Mouse (Mus musculus): Measurements from ENCODE around the gene L2hgdh.

DNA sequence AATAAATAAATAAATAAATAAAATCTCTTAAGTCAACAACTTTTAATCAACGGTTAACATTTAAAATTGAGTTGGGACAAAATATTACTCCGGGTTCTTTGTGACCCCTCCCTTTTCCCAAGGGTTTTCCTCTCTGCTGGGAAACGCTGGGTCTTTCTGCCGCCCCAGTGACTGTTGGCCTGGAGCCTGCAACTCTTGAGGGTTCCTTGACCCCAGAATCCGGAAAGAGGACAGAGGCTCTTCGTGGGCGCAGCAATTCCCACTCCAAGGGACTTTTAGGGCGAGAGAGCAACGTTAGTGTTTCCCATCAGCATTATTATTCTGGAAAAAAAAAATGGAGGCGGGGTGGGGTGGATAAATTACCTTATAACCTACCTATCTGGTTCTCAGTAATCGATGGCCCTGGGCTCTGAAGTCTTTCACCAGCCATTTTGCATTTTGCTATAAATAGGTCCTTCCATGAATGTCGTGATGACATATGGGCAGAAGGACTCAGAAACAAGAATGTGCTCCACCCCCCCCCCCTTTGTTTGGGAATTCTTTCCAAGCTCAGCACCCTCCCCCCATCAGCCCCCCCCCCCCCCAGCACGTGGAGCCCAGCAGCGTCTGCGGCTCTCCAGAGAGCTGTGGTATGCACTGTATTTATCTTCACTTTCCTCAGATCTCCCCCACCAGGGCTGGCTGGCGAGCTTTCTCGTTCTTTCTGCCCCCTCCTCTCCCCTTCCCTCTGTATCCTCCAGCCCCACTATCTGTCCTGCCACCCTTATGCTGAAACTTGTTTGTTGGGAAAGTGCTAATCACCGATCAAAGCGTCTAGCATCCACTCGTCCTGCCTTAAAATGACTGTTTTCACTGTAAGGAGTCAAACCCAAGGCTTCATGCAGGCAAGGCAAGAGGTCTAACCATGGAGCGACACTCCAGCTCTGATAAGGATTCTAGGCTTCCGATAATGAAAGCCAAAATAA is 33.8 kb upstream of the L2hgdh start:
- no peak for TF ChIP-seq CTCF (IDR thresholded peaks at IDR 0.05; ENCODE audit: extremely low read depth, insufficient read length, insufficient replicate concordance, low read depth, low read length)
- no peak for TF ChIP-seq POLR2A (IDR thresholded peaks at IDR 0.05; ENCODE audit: low read depth, low read length)
